Mouse (Mus musculus): ENCODE measurements around the gene Adcy7. TPM values are rescaled to one million over a fixed set of nuclear protein-coding genes. Genes with fewer than 3 reads are reported as not detected.

Gene Adcy7
- polyA plus RNA-seq, 1 experiment from 2014 or later, result 3.0 TPM

DNA sequence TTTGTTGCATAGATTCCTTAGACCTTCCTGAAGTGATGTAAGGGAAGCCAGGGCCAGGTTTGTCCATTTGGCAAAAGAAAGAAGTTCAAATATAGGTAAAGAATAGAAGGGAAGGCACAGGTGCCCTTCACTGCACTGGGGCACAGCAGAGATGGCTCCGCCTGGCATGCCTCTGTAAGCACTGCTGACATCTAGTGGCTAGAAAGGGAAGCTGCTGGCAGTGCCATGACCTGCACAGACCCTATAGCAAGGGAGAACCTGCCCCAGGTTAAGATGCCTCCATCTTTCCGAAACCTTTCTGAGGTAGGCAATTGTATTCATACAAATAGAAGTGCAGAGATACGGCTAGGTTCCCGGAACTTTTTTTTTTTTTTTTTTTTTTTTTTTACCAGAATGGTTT, 27.9 kb upstream of the Adcy7 start:
- Histone ChIP-seq H3K4me2 (ENCODE audit: low read depth, low read length, severe bottlenecking) (no peak overlapping the region), H3K36me3 (ENCODE audit: control insufficient read depth, insufficient read depth, low read length) (no peaks in the 10 kb centered on the region; the same call in 1 of the 2 replicates), H3K9me3 (ENCODE audit: control insufficient read depth, low read length) (no peaks in the 10 kb centered on the region), H3K27ac (ENCODE audit: low read depth, low read length) (no peak overlapping the region), H3K9ac (ENCODE audit: low read length) (no peak overlapping the region), H3K27me3 (ENCODE audit: control insufficient read depth, insufficient read depth, low read length) (no peaks in the 10 kb centered on the region), H3K4me3 (ENCODE audit: low read depth, low read length) (no peak overlapping the region), H3K4me1 (replicated peaks; ENCODE audit: control insufficient read depth, insufficient read depth, low read length) (no peaks in the 10 kb centered on the region)
- DNase-seq (ENCODE audit: low spot score), result peak; percentile 69
- no peak for ATAC-seq (replicated peaks; ENCODE audit: low FRiP score)
- WGBS, result 69% methylated on average over 4 of the region's 4 CpGs

DNA sequence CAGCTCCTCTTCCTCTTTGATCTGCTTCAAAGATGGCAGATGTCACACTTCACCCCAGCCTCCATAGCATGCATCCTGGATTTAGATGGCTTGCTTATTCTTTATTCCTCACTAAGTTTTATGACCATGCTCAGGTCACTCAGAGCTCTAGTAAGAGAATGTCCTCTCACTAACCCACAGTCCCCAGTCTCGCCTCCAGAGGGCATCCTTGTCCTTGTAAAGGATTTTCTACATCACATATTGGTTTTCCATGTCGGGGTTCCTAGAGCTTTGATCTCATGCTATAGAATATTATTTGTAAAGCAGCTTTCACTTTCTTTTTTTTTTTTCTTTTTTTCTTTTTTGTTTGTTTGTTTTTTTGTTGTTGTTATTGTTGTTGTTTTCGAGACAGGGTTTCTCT, 19.4 kb upstream of the Adcy7 start:
- H3K4me1 ChIP-seq (replicated peaks; ENCODE audit: control insufficient read depth, insufficient read depth, low read length), result no peaks in the 10 kb centered on the region
- H3K36me3 ChIP-seq (ENCODE audit: control insufficient read depth, insufficient read depth, low read length), result no peaks in the 10 kb centered on the region; the same call in 1 of the 2 replicates
- H3K4me3 ChIP-seq (ENCODE audit: low read depth, low read length), result no peak overlapping the region
- 71% methylated on average over 3 of the region's 3 CpGs for WGBS
- H3K9me3 ChIP-seq (ENCODE audit: control insufficient read depth, low read length), result no peaks in the 10 kb centered on the region
- no peak overlapping the region for H3K27ac ChIP-seq (ENCODE audit: low read depth, low read length)
- no peak for ATAC-seq (replicated peaks; ENCODE audit: low FRiP score)
- H3K27me3 ChIP-seq (ENCODE audit: control insufficient read depth, insufficient read depth, low read length), result no peaks in the 10 kb centered on the region
- H3K4me2 ChIP-seq (ENCODE audit: low read depth, low read length, severe bottlenecking), result no peak overlapping the region
- no peak for DNase-seq (ENCODE audit: low spot score)
- H3K9ac ChIP-seq (ENCODE audit: low read length), result no peak overlapping the region

DNA sequence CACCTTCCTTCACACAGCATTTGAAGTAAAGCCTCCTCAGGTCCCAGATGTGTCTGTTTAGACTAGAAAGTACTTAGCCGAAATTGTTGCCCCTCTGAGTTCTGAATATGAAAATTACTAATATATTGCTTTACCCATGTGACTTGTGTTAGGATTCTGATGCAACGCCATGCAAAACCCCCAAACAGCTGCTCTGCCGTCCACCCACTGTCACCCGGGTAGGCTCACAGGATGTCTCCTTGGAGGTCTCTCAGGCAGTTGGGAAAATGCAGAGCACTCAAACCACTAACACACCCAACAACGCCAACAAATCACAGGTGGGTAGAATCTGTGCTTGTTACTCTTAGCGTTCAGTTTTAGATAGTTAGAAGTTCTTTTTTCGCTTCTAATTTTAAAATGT, 17.2 kb upstream of the Adcy7 start:
- DNase-seq (ENCODE audit: low spot score), result no peak
- Histone ChIP-seq H3K27ac (ENCODE audit: low read depth, low read length) (no peak overlapping the region), H3K9me3 (ENCODE audit: control insufficient read depth, low read length) (no peaks in the 10 kb centered on the region), H3K36me3 (ENCODE audit: control insufficient read depth, insufficient read depth, low read length) (no peaks in the 10 kb centered on the region), H3K4me1 (replicated peaks; ENCODE audit: control insufficient read depth, insufficient read depth, low read length) (no peaks in the 10 kb centered on the region), H3K27me3 (ENCODE audit: control insufficient read depth, insufficient read depth, low read length) (no peaks in the 10 kb centered on the region), H3K4me2 (ENCODE audit: low read depth, low read length, severe bottlenecking) (no peak overlapping the region), H3K9ac (ENCODE audit: low read length) (no peak overlapping the region), H3K4me3 (ENCODE audit: low read depth, low read length) (no peak overlapping the region)
- 94% methylated on average over 7 of the region's 7 CpGs for WGBS
- no peak for ATAC-seq (replicated peaks; ENCODE audit: low FRiP score)

DNA sequence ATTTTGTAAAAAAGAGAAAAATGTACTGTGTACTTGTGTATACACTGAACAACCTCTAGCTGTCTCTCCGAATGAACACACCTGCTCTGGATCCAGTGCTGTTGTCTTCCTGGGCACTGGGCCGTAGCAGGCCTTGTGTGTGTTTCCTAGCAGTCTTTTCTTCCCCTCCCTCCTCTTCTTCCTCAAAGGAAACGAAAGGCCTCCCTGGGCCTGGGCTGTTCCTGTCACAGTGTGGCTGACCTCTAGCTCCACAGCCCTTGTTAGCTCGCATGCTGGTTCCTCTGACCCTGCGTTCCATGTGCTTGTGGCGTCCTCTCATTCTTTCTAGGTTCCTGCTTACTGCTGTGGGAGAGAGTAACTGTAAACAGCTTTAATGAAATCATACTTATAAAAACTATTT, 14.2 kb upstream of the Adcy7 start:
- Histone ChIP-seq H3K9ac (ENCODE audit: low read length) (no peak overlapping the region), H3K4me2 (ENCODE audit: low read depth, low read length, severe bottlenecking) (no peak overlapping the region), H3K9me3 (ENCODE audit: control insufficient read depth, low read length) (no peaks in the 10 kb centered on the region), H3K27ac (ENCODE audit: low read depth, low read length) (no peak overlapping the region), H3K4me3 (ENCODE audit: low read depth, low read length) (no peak overlapping the region), H3K36me3 (ENCODE audit: control insufficient read depth, insufficient read depth, low read length) (no peaks in the 10 kb centered on the region; the same call in 1 of the 2 replicates), H3K4me1 (replicated peaks; ENCODE audit: control insufficient read depth, insufficient read depth, low read length) (no peaks in the 10 kb centered on the region), H3K27me3 (ENCODE audit: control insufficient read depth, insufficient read depth, low read length) (no peaks in the 10 kb centered on the region)
- no peak for ATAC-seq (replicated peaks; ENCODE audit: low FRiP score)
- WGBS, result 63% methylated on average over 6 of the region's 6 CpGs
- DNase-seq (ENCODE audit: low spot score), result no peak

DNA sequence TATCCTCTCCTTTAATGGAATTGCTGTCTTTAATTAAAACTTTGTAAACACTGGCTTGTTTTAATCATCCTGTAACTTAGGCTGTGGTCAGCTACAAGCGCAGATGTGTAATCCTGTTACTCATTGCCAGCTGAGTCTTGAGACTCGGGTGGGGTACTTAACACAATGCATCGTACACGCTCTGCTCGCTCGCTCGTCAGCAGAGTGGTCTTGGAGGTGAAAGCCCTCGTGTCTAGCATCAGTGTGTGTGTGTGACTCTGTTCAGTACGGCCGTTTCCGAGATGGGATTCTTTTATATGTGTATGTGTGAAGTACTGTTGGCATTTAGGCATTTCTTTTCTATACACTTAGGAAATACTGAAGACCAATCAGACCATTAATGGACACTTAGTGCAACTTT, 13.7 kb upstream of the Adcy7 start:
- no peaks in the 10 kb centered on the region for H3K9me3 ChIP-seq (ENCODE audit: control insufficient read depth, low read length)
- ATAC-seq (replicated peaks; ENCODE audit: low FRiP score) (no peak), DNase-seq (ENCODE audit: low spot score) (no peak)
- no peak overlapping the region for H3K4me3 ChIP-seq (ENCODE audit: low read depth, low read length)
- H3K27me3 ChIP-seq (ENCODE audit: control insufficient read depth, insufficient read depth, low read length), result no peaks in the 10 kb centered on the region
- H3K9ac ChIP-seq (ENCODE audit: low read length), result no peak overlapping the region
- H3K4me1 ChIP-seq (replicated peaks; ENCODE audit: control insufficient read depth, insufficient read depth, low read length), result no peaks in the 10 kb centered on the region
- 78% methylated on average over 11 of the region's 11 CpGs for WGBS
- no peak overlapping the region for H3K27ac ChIP-seq (ENCODE audit: low read depth, low read length)
- H3K36me3 ChIP-seq (ENCODE audit: control insufficient read depth, insufficient read depth, low read length), result no peaks in the 10 kb centered on the region; the same call in 1 of the 2 replicates
- H3K4me2 ChIP-seq (ENCODE audit: low read depth, low read length, severe bottlenecking), result no peak overlapping the region

DNA sequence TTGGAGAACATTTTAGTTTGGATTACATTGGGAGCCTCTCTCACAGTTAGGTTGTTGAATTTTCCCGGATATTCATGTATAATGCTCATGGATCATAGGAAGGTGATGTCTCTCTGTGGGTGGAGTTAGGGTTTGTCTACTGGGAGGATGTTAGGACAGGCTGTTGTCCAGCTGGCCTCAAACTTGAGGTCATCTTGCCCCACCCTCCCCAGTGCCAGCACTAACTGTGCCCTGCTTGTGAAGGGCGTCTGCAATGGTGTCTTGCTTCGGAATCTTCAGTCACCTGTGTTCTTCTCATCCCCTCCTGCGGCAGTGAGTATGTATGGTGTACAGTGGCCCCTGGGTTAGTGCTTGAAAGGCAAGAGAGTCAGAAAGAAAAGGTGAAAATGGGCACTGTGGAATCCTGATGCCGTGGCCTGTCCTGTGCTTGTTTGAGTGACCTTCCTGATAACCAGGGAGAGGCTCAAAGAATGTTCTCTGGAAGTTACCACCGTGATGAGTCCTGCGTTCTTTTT, 11.7 kb upstream of the Adcy7 start:
- H3K4me3 ChIP-seq (ENCODE audit: low read depth, low read length), result no peak overlapping the region
- H3K36me3 ChIP-seq (ENCODE audit: control insufficient read depth, insufficient read depth, low read length), result no peaks in the 10 kb centered on the region; the same call in 1 of the 2 replicates
- no peaks in the 10 kb centered on the region for H3K4me1 ChIP-seq (replicated peaks; ENCODE audit: control insufficient read depth, insufficient read depth, low read length)
- H3K27ac ChIP-seq (ENCODE audit: low read depth, low read length), result no peak overlapping the region
- no peak overlapping the region for H3K4me2 ChIP-seq (ENCODE audit: low read depth, low read length, severe bottlenecking)
- DNase-seq (ENCODE audit: low spot score), result no peak
- 93% methylated on average over 7 of the region's 7 CpGs for WGBS
- H3K9ac ChIP-seq (ENCODE audit: low read length), result no peak overlapping the region
- H3K27me3 ChIP-seq (ENCODE audit: control insufficient read depth, insufficient read depth, low read length), result no peaks in the 10 kb centered on the region
- H3K9me3 ChIP-seq (ENCODE audit: control insufficient read depth, low read length), result no peaks in the 10 kb centered on the region
- ATAC-seq (replicated peaks; ENCODE audit: low FRiP score), result no peak

DNA sequence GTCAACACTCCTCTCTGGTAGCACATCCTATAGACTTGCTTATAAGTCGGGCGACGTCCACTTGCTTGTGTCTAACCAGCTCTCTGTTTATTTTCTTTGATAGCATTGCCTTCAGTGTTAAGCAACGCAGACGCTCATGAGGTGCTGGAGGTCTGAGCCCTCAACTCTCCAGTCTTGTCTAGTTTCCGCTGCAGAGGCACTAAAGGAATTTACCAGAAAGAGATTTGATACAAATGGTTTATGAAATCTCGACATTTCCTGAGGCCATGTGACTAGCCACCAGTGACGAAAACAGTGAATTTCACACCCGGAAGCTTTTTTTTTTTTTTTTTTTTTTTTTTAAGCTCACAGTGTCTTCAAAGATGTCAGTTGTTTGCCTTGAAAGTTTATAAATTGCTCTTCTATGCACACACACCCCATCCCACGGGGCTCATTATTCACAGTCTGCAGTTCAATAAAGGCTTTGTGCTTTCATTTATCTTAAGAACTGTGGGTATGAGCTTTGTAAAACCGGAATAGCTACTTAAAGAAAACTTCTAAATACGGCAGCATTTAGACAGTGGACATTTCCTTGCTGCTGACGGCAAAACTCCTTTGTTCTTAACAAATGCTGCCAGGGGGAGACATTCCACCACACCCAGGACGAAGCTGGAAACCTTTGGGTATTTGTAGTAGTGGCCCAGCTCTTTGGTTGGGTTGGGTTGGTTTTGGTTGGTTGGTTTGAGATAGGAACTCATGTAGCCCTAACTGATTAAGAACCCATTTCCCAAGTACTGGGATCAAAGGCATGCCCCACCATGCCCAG, 9.2 kb upstream of the Adcy7 start:
- H3K27ac ChIP-seq (ENCODE audit: low read depth, low read length), result no peak overlapping the region
- H3K9ac ChIP-seq (ENCODE audit: low read length), result no peak overlapping the region
- H3K4me3 ChIP-seq (ENCODE audit: low read depth, low read length), result no peak overlapping the region
- DNase-seq (ENCODE audit: low spot score) (no peak), ATAC-seq (replicated peaks; ENCODE audit: low FRiP score) (no peak)
- no peaks in the 10 kb centered on the region; the same call in 1 of the 2 replicates for H3K36me3 ChIP-seq (ENCODE audit: control insufficient read depth, insufficient read depth, low read length)
- no peaks in the 10 kb centered on the region for H3K9me3 ChIP-seq (ENCODE audit: control insufficient read depth, low read length)
- WGBS, result 56% methylated on average over 14 of the region's 14 CpGs
- no peaks in the 10 kb centered on the region for H3K27me3 ChIP-seq (ENCODE audit: control insufficient read depth, insufficient read depth, low read length)
- H3K4me2 ChIP-seq (ENCODE audit: low read depth, low read length, severe bottlenecking), result no peak overlapping the region
- H3K4me1 ChIP-seq (replicated peaks; ENCODE audit: control insufficient read depth, insufficient read depth, low read length), result no peaks in the 10 kb centered on the region

DNA sequence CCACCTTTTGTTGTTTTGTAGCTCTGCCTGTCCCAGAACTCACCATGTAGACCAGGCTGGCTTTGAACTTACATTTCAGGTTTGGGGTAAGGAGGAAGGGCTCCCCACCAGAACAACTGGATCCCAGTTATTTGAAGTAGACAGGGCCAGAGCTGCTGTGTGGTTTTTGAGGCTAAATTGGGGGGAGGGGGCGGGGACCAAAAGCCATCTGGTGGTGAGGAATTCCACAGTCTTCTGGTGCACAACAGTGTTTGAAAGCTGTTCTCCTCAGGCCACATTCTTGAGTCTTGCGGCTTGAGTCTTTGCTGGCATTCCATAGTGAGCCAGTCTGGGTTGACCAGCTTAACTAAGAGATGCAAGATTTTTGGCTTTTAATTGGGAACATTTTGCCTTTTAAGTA, 6.7 kb upstream of the Adcy7 start:
- Histone ChIP-seq H3K36me3 (ENCODE audit: control insufficient read depth, insufficient read depth, low read length) (no peaks in the 10 kb centered on the region; the same call in 1 of the 2 replicates), H3K9me3 (ENCODE audit: control insufficient read depth, low read length) (no peaks in the 10 kb centered on the region), H3K4me3 (ENCODE audit: low read depth, low read length) (no peak overlapping the region), H3K27ac (ENCODE audit: low read depth, low read length) (no peak overlapping the region), H3K27me3 (ENCODE audit: control insufficient read depth, insufficient read depth, low read length) (no peaks in the 10 kb centered on the region), H3K9ac (ENCODE audit: low read length) (no peak overlapping the region), H3K4me1 (replicated peaks; ENCODE audit: control insufficient read depth, insufficient read depth, low read length) (no peaks in the 10 kb centered on the region), H3K4me2 (ENCODE audit: low read depth, low read length, severe bottlenecking) (no peak overlapping the region)
- DNase-seq (ENCODE audit: low spot score), result peak; percentile 68
- WGBS, result 14% methylated on average over 2 of the region's 2 CpGs
- ATAC-seq (replicated peaks; ENCODE audit: low FRiP score), result no peak

Measured in forebrain, embryonic 11.5 days (tissue).